Mouse (Mus musculus) heart, postnatal 0 days (tissue): ENCODE measurements around the gene Wnt7a.

ENCODE experiments used
- CTCF ChIP-seq: IDR thresholded peaks from 2 replicates; pipeline ENCODE4 v1.5.1; 2016; ENCODE audit warnings: antibody characterized with exemption, control low read depth, low read depth
- EP300 ChIP-seq: IDR thresholded peaks from 2 replicates; pipeline ENCODE4 v1.6.1; 2016; ENCODE audit warnings: antibody characterized with exemption, low read depth

DNA sequence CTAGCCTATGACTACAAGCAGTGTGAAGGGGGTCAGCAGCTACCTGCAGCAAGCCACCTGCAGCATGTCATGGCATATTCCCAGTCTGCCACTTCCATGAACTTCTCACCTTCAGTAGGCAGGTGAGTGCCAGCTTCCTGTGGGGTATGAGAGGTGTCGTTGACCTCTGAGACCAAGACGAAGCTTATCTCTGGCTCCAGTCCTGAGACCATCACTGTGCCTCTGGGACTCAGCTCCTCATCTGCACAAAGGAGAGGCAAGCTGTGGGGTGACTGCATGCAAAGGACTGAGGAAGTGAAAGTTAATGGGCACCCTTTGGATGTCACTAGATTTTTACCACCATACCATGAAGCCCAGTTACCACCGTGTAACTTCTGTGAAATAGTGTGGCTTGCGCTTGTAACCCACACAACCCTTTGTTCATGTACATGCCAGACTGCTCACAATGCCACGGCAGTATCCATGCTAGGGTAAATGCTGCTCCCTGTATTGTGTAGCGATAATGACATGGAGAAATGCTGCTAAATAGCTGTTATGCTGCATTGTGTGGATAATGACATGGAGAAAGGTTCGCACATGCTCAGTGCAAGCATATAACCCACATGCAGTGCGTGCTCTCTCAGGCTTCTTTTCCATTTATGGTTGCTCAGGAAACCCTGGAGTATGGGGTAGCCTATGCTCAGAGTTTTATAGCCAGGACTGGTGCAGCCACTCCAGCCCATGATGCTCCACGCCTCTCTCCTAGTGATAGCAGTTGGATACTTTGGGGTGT lies 89.0 kb downstream of the Wnt7a start:
- TF ChIP-seq EP300, result no peak
- no peak for TF ChIP-seq CTCF
